Comparison of ENCODE assay signal across 29 mouse cellular contexts in the genomic region with DNA sequence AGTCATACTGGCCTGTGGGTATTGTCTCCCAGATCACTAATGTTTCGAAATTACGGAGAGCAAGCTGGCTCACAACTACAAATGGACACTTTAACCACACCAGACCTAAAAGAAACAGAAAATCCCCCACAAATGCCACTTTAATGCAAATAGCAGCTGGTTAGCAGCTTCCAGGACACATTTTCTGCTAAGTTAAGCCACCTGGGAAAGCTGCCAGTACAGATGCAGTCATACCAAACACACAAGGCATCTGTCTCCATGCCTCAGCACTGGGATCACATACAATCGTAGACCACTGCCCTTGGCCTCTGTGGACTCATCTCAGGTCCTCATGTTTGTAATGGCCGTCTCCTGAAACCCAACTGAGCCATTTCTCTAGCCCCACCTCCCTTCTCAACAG. TPM values are rescaled to one million over a fixed set of nuclear protein-coding genes. Genes with fewer than 3 reads are reported as not detected.
DNase-seq lines count a peak whose midpoint lies in the region; TF ChIP-seq lines count a peak whose summit lies in the region.
"Had no signal": no experiment of that assay in that cellular context is flagged by ENCODE, and none has a peak within 500 bp of the region (broad histone marks: within the 10 kb centered on the region; RNA-seq: fewer than 3 reads in every experiment).

No protein-coding gene starts in this region.

- TF ChIP-seq POLR2A in myocyte (IDR thresholded peaks at IDR 0.05; ENCODE audit: insufficient read length, low read depth), result no peak

- H3K36me3 ChIP-seq in myocyte (ENCODE audit: control insufficient read depth, insufficient read depth), result peaks cover 19% of the 10 kb centered on the region

- no peak overlapping the region for H3ac ChIP-seq in myocyte (ENCODE audit: control insufficient read depth, insufficient read length)

- intact Hi-C loops in left cerebral cortex, adult 2 months (cut with DNase I), result no loop called here
- intact Hi-C loops in left cerebral cortex, postnatal 4 days (cut with DNase I), result no loop called here

- no peak overlapping the region for H3K4me3 ChIP-seq in left cerebral cortex, adult 2 months
- no peak overlapping the region for H3K4me3 ChIP-seq in myocyte
- H3K4me3 ChIP-seq: embryonic facial prominence, embryonic 12.5 days; forebrain, embryonic 13.5 days; heart, embryonic 13.5 days; hindbrain, embryonic 15.5 days had no signal

- no peaks in the 10 kb centered on the region for H3K27me3 ChIP-seq in myocyte (ENCODE audit: control insufficient read depth, insufficient read depth, insufficient read length)
- H3K27me3 ChIP-seq: embryonic facial prominence, embryonic 12.5 days; forebrain, embryonic 13.5 days; heart, embryonic 13.5 days; hindbrain, embryonic 15.5 days had no signal

- peak in 1 of 2 experiments; percentile 22 for DNase-seq in left cerebral cortex, adult 2 months (ENCODE audit: extremely low spot score in 1 of 2, low spot score in 2 of 2)
- DNase-seq in left cerebral cortex, postnatal 4 days, result no peak
- peak; percentile 23 for DNase-seq in right cerebral cortex, adult 18-20 months
- DNase-seq in right cerebral cortex, postnatal 14 days, result no peak
- peak; percentile 42 for DNase-seq in NIH3T3 (ENCODE audit: low read depth)
- DNase-seq in layer of hippocampus, postnatal 14 days (ENCODE audit: low spot score in 2 of 2), result no peak
- no peak for DNase-seq in T-cell, adult 2 months (ENCODE audit: low spot score)
- DNase-seq: adrenal gland, adult 8-10 months; adrenal gland, postnatal 36 days; B cell, adult 2 months; cerebellum, adult 11 months; cerebellum, adult 8-10 months; cerebellum, postnatal 14 days; embryo, embryonic 11 days; forebrain, postnatal 0 days; gastrocnemius, postnatal 36 days; heart, adult 11 months; heart, postnatal 36 days had no signal

- H3K79me2 ChIP-seq in myocyte (ENCODE audit: control insufficient read depth, insufficient read depth), result no peaks in the 10 kb centered on the region

- no peak overlapping the region for H3K4me2 ChIP-seq in myocyte (ENCODE audit: low read depth)
- H3K4me2 ChIP-seq: embryonic facial prominence, embryonic 12.5 days; forebrain, embryonic 13.5 days; heart, embryonic 13.5 days; hindbrain, embryonic 15.5 days had no signal

- H3K27ac ChIP-seq in left cerebral cortex, adult 2 months, result 0 out of 2 replicates have a peak overlapping the region, but pooled peaks have one; percentile 19
- H3K27ac ChIP-seq: embryonic facial prominence, embryonic 12.5 days; forebrain, embryonic 13.5 days; heart, embryonic 13.5 days; hindbrain, embryonic 15.5 days had no signal

- TF ChIP-seq CTCF in left cerebral cortex, adult 2 months (IDR thresholded peaks at IDR 0.05), result no peak

TF ChIP-seq in myocyte, 11 proteins besides CTCF, POLR2A, EP300 and RAD21:
- peak; percentile 27; the same call in 1 of the 2 replicates for TF ChIP-seq CEBPB (IDR thresholded peaks at IDR 0.05; ENCODE audit: insufficient read depth, poor library complexity, severe bottlenecking)
- no peak for TF ChIP-seq TCF3 (IDR thresholded peaks at IDR 0.05; ENCODE audit: insufficient read length, low read depth)
- TF ChIP-seq MYOD1 (IDR thresholded peaks at IDR 0.05; ENCODE audit: control insufficient read depth in 1 of 3, insufficient read length in 2 of 3, low read depth in 2 of 3), result peak; percentile 21 to 65 (median 55)
- TF ChIP-seq USF1 (IDR thresholded peaks at IDR 0.05; ENCODE audit: low read depth), result no peak
- peak; percentile 3 for TF ChIP-seq TCF12 (IDR thresholded peaks at IDR 0.05; ENCODE audit: insufficient read depth, poor library complexity, severe bottlenecking)
- TF ChIP-seq MYOG (IDR thresholded peaks at IDR 0.05; ENCODE audit: control insufficient read depth in 1 of 3, insufficient read depth in 1 of 3, insufficient read length in 2 of 3, low read depth in 2 of 3), result peak in 2 of 3 experiments; percentile 20 to 32
- TF ChIP-seq POLR2AphosphoS2 (IDR thresholded peaks at IDR 0.05; ENCODE audit: insufficient read length, low read depth), result no peak
- TF ChIP-seq MAX (IDR thresholded peaks at IDR 0.05; ENCODE audit: low read depth), result no peak
- no peak for TF ChIP-seq E2F4 (IDR thresholded peaks at IDR 0.05; ENCODE audit: insufficient read depth)

RNA-seq across cellular contexts. Expression of a gene that starts 17.6 kb away (rescaled TPM):
- not detected for total RNA-seq in left cerebral cortex, adult 2 months (2021)
- total RNA-seq in left cerebral cortex, postnatal 4 days (2021), result not detected
- polyA plus RNA-seq in myocyte (2012; fragmentation: generic; extraction: Trizol), result 0.05 TPM
- under 1 TPM in 1 of 2 experiments, not detected in 1; 0.17 TPM for total RNA-seq in layer of hippocampus, postnatal 14 days (2021)
- total RNA-seq: adrenal gland, adult 8-10 months; adrenal gland, postnatal 36 days; forebrain, postnatal 0 days; gastrocnemius, adult 8-10 months; gastrocnemius, postnatal 36 days; heart, postnatal 36 days had no signal
- polyA plus RNA-seq: forebrain, embryonic 13.5 days; forebrain, postnatal 0 days; hindbrain, embryonic 11.5 days had no signal

RNA-seq across cellular contexts. Expression of a gene that starts 21.4 kb away (rescaled TPM):
- 10 to 100 TPM; 69.7 to 72.4 TPM for total RNA-seq in left cerebral cortex, adult 2 months (2021)
- total RNA-seq in left cerebral cortex, postnatal 4 days (2021), result 10 to 100 TPM; 48.4 to 53.7 TPM
- 34.0 TPM for polyA plus RNA-seq in myocyte (2012; fragmentation: generic; extraction: Trizol)
- total RNA-seq in layer of hippocampus, postnatal 14 days (2021), result 10 to 100 TPM; 59.3 to 66.2 TPM

RNA-seq across cellular contexts. Expression of a gene that starts 42.6 kb away (rescaled TPM):
- total RNA-seq in left cerebral cortex, adult 2 months (2021), result not detected
- total RNA-seq in left cerebral cortex, postnatal 4 days (2021), result under 1 TPM; 0.40 to 0.62 TPM
- polyA plus RNA-seq in myocyte (2012; fragmentation: generic; extraction: Trizol), result not detected
- under 1 TPM in 1 of 2 experiments, not detected in 1; 0.12 TPM for total RNA-seq in layer of hippocampus, postnatal 14 days (2021)
- total RNA-seq: common myeloid progenitor, adult 5-6 weeks; forebrain, postnatal 0 days; gastrocnemius, adult 8-10 months; gastrocnemius, postnatal 36 days; heart, postnatal 36 days had no signal
- polyA plus RNA-seq: CD4-positive, CD25-positive, alpha-beta regulatory T cell, adult 4 months; forebrain, embryonic 13.5 days; G1E; heart, embryonic 13.5 days; heart, postnatal 0 days; hindbrain, embryonic 15.5 days had no signal

Comparison
In these comparisons a context has a peak if more than half of its experiments do, and no peak if none do; other contexts are left out.
1. DNase-seq: peak in right cerebral cortex, adult 18-20 months (single experiment) and NIH3T3 (single experiment); none in left cerebral cortex, postnatal 4 days (single experiment), right cerebral cortex, postnatal 14 days (single experiment), layer of hippocampus, postnatal 14 days (0 of 2) and T-cell, adult 2 months (single experiment).